Mouse (Mus musculus) urinary bladder, postnatal 0 days (tissue): ENCODE data around the gene Olfr314. TPM values are rescaled to one million over a fixed set of nuclear protein-coding genes. Genes with fewer than 3 reads are reported as not detected.

Experiments
- polyA plus RNA-seq: library from polyadenylated mRNA; unstranded; fragments of >200 nt; fragmentation: Nextera tagmentation; extraction: Ambion mirVana; gene quantifications from 2 replicates; pipeline ENCODE4 v1.2.1, GENCODE M21; 2015

The Olfr314 gene
- polyA plus RNA-seq, result not detected in 2 replicates

DNA sequence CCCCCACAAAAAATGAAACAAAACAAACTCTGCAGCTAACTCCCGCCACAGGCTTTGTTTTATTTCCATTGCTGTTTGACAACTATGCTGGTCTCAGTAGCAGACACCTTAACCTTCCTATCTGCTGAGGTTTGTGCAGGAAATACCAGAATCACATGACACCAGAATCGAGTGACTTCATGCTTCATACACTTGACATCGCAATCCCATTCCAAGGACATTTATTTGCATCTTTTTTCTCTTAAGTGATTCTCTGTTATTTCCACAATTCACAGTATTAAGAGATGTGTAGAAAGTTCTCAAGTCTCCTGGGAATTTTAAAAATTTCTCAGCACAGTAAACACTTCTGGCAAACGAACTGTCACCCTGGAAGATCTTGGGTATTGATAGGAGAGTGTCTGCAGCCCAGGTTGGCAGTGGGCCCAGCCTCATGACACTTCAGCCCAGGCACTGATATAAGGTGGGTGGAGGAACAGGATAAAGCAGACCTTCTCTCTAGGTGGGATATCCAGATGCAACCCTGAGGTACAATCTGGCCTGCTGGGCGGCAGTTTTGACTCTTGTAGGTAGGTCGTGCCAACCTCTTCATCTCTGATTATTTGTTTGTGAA, at the start of gene Olfr314:
Gene Olfr314, plus strand, starts transcription at position 473 of the 610 bp plus-strand sequence.

DNA sequence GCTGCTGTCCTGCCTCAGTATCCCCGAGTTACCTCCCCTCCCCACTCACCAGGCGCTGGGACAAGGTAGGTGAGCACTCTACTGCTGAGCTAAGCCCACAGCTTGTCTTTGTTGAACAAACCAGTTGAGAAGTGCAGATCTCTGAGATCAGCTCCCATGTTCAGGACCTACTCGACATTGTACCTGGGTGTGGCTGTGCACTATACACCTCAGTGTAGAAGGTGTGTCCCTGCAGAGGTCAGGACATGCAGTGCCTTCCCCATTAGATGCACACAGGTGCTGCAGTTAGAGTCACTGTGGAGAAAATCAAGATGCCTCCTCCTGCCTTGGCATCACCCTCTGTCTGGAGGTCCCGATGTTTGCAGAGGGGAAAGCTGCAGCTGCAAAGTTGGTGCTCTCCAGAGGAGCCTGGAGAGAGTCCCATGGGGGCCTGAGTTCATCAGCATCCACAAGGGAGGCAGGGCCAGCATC, 43.9 kb upstream of the Olfr314 start, which contains the start of gene Olfr317:
Gene Olfr317, minus strand, starts transcription at position 421 of the 471 bp plus-strand sequence.

DNA sequence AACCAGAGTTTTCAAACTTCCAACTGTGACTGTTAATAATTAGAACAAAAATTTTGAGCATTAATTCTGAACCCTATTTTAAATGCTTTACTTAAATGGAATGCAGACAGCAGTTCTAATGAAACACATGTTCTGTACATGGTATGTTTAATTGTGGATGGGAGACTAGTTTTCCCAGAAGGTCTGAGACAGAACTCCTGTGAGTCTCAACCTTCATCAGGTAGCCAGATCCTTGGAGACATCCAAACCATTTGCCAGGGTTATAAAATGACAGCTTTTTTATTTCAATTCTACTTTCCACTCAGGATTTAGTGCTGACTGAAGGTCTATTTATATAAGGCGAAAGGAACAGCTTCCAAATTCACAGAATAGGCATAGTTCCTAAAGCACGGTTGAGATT, 30.3 kb upstream of the Olfr314 start, which contains the start of gene Olfr316:
Gene Olfr316, plus strand, starts transcription at position 301 of the 400 bp plus-strand sequence.

DNA sequence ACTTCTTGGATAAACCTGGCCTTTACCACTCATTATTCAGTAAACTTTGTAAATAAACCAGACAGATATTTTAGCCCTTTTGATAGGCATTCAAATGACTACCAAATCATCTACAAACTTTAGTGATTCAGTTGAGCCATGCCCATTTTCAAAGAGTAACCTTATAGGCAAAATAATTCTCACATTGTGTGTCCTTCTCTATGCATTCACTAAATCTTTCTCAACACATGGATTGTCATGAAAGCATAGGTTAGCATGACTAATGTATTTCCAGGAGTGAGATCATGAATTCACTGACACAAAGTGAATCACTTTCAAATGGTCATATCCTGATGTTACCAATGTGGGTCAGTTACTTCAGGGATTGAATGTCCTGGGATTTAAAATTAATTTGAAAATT, 9.9 kb upstream of the Olfr314 start, which contains the start of gene Olfr315:
Gene Olfr315, plus strand, starts transcription at position 301 of the 400 bp plus-strand sequence.

DNA sequence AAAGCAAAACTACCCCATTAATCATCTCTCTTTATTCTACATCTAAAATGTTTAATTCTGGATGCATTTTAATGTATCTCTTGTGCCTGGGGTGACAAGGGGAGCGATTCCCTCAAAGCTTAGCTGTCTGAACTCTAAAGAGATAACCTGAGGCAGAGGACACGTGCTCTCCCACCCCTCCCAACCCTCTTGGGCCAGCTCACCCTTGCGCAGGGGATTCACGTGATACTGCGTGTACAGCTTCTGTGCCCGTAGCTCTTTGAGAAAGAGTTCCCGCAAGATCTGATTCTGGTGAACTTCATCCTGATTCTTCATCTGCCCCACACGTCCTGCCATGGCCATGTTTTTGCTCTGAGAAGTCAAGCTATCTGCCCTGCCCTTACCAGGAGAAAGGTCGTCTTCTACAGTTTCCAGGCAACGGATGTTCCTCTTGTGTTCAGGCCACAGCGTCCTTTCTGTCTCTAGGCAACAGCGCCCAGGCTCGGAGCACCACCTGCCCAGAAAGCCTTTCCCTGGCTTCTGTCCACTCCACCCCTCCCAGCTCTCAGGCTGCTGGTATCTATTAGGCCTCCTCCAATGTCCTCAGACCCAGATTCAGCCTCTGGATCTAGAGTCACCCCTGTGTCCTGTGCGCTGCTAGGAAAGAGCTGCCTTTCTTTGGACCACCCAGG, 18.9 kb downstream of the Olfr314 start, which contains the start of gene Fam183b:
Gene Fam183b, minus strand, starts transcription at position 403 of the 671 bp plus-strand sequence.

DNA sequence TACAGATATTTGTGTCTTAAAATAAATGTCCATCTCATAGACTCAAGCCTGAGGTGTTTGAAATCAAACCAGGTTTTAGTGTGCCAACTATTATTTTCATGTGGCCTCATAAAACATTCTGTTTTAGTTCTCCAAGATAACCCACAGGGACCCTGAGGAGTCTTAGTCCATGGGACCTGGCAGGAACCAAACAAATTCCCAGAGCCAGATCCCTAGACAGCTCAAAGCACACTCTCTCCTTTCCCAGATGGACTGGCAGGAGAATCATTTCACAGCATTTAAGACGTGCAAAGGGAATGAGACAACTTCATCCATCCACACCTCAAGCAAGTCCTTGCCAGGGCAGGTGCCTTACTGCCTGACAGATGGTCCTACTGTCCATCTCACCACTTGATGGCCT, 31.9 kb downstream of the Olfr314 start, which contains the start of gene Olfr313:
Gene Olfr313, plus strand, starts transcription at position 301 of the 400 bp plus-strand sequence.

DNA sequence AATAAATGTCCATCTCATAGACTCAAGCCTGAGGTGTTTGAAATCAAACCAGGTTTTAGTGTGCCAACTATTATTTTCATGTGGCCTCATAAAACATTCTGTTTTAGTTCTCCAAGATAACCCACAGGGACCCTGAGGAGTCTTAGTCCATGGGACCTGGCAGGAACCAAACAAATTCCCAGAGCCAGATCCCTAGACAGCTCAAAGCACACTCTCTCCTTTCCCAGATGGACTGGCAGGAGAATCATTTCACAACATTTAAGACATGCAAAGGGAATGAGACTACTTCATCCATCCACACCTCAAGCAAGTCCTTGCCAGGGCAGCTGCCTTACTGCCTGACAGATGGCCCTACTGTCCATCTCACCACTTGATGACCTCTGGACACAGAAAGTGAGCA, 46.2 kb downstream of the Olfr314 start, which contains the start of gene Olfr312:
Gene Olfr312, plus strand, starts transcription at position 301 of the 400 bp plus-strand sequence.

Other genes with a start within 250 kb of the Olfr314 start
- not detected in 2 replicates for gene Olfr330, start 248.1 kb upstream of the Olfr314 start, polyA plus RNA-seq
- not detected in 2 replicates for gene Olfr329-ps, start 236.5 kb upstream of the Olfr314 start, polyA plus RNA-seq
- 0.05 TPM in 1 of 2 replicates, not detected in the other for gene Olfr328, start 227.3 kb upstream of the Olfr314 start, polyA plus RNA-seq
- gene Olfr224, start 212.4 kb upstream of the Olfr314 start, polyA plus RNA-seq, result not detected in 2 replicates
- gene Olfr325, start 205.2 kb upstream of the Olfr314 start, polyA plus RNA-seq, result not detected in 2 replicates
- gene Olfr324, start 187.8 kb upstream of the Olfr314 start, polyA plus RNA-seq, result not detected in 2 replicates
- not detected in 2 replicates for gene 2210407C18Rik, start 166.9 kb upstream of the Olfr314 start, polyA plus RNA-seq
- not detected in 2 replicates for gene Olfr323, start 152.5 kb upstream of the Olfr314 start, polyA plus RNA-seq
- not detected in 2 replicates for gene Trim58, start 142.5 kb upstream of the Olfr314 start, polyA plus RNA-seq
- gene Olfr322, start 124.2 kb upstream of the Olfr314 start, polyA plus RNA-seq, result not detected in 2 replicates
- gene Olfr320, start 101.9 kb upstream of the Olfr314 start, polyA plus RNA-seq, result not detected in 2 replicates
- gene Olfr319, start 83.8 kb upstream of the Olfr314 start, polyA plus RNA-seq, result not detected in 2 replicates
- gene Olfr318, start 58.9 kb upstream of the Olfr314 start, polyA plus RNA-seq, result not detected in 2 replicates
- not detected in 2 replicates for gene Olfr317, start 43.7 kb upstream of the Olfr314 start, polyA plus RNA-seq
- not detected in 2 replicates for gene Olfr316, start 30.2 kb upstream of the Olfr314 start, polyA plus RNA-seq
- not detected in 2 replicates for gene Olfr315, start 9.8 kb upstream of the Olfr314 start, polyA plus RNA-seq
- 8.1 and 9.6 TPM in 2 replicates for gene Fam183b, start 19.0 kb downstream of the Olfr314 start, polyA plus RNA-seq
- not detected in 2 replicates for gene Olfr313, start 32.0 kb downstream of the Olfr314 start, polyA plus RNA-seq
- gene Olfr312, start 46.3 kb downstream of the Olfr314 start, polyA plus RNA-seq, result not detected in 2 replicates
- not detected in 2 replicates for gene Olfr311, start 56.3 kb downstream of the Olfr314 start, polyA plus RNA-seq
- 2.1 and 2.5 TPM in 2 replicates for gene Gm12258, start 64.2 kb downstream of the Olfr314 start, polyA plus RNA-seq
- 3.1 and 3.9 TPM in 2 replicates for gene 2810021J22Rik, start 84.3 kb downstream of the Olfr314 start, polyA plus RNA-seq
- 2.1 and 2.6 TPM in 2 replicates for gene Zfp39, start 121.3 kb downstream of the Olfr314 start, polyA plus RNA-seq
- gene Btnl10, start 135.0 kb downstream of the Olfr314 start, polyA plus RNA-seq, result 0.16 TPM in 1 of 2 replicates, not detected in the other
- 137 and 141 TPM in 2 replicates for gene Rnf187, start 156.0 kb downstream of the Olfr314 start, polyA plus RNA-seq
- 2.0 and 2.6 TPM in 2 replicates for gene Hist3h2ba, start 166.0 kb downstream of the Olfr314 start, polyA plus RNA-seq
- gene Hist3h2a, start 171.7 kb downstream of the Olfr314 start, polyA plus RNA-seq, result 13.9 and 14.8 TPM in 2 replicates
- 0.18 TPM in 1 of 2 replicates, not detected in the other for gene Trim17, start 171.7 kb downstream of the Olfr314 start, polyA plus RNA-seq
- 12.4 and 13.0 TPM in 2 replicates for gene Trim11, start 195.1 kb downstream of the Olfr314 start, polyA plus RNA-seq